Mouse (Mus musculus) neural tube, embryonic 11.5 days (tissue): ENCODE data around the gene Chdh. TPM values are rescaled to one million over a fixed set of nuclear protein-coding genes. Genes with fewer than 3 reads are reported as not detected.

ENCODE experiments used
- ATAC-seq: fragments of 200-750 bp; cut with Nextera tagmentation; 2 replicates; pipeline ENCODE4 v1.8.0; 2017; ENCODE audit warnings: moderate number of reproducible peaks, mild to moderate bottlenecking, moderate TSS enrichment, moderate library complexity; ENCODE audit not compliant: insufficient read depth, low FRiP score, low TSS enrichment
- DNase-seq: peaks from one replicate; pipeline ENCODE4 v3.0.0-alpha.2; 2015; ENCODE audit warnings: low spot score
- H3K27ac ChIP-seq: fragments of 300-500 bp; sonication (generic); 2 replicates; pipeline ENCODE4 v1.5.1; 2014; ENCODE audit warnings: low read depth, mild to moderate bottlenecking, low read length
- H3K27me3 ChIP-seq: fragments of 300-500 bp; sonication (generic); 2 replicates; pipeline ENCODE4 v1.6.1; 2014; ENCODE audit warnings: mild to moderate bottlenecking, low read length, mixed read lengths; ENCODE audit not compliant: control insufficient read depth, insufficient read depth
- H3K36me3 ChIP-seq: fragments of 300-500 bp; sonication (generic); 2 replicates; pipeline ENCODE4 v1.6.1; 2014; ENCODE audit warnings: mild to moderate bottlenecking, low read length, moderate library complexity, mixed read lengths; ENCODE audit not compliant: control insufficient read depth, insufficient read depth
- H3K4me1 ChIP-seq: fragments of 300-500 bp; sonication (generic); 2 replicates; pipeline ENCODE4 v1.6.1; 2014; ENCODE audit warnings: low read length, mixed read lengths; ENCODE audit not compliant: control insufficient read depth, insufficient read depth
- H3K4me2 ChIP-seq: fragments of 300-500 bp; sonication (generic); 2 replicates; pipeline ENCODE4 v1.6.1; 2014; ENCODE audit warnings: low read depth, mild to moderate bottlenecking, moderate library complexity
- H3K4me3 ChIP-seq: fragments of 300-500 bp; sonication (generic); 2 replicates; pipeline ENCODE4 v1.5.1; 2014; ENCODE audit warnings: low read depth, low read length
- H3K9ac ChIP-seq: fragments of 300-500 bp; sonication (generic); 2 replicates; pipeline ENCODE4 v1.6.1; 2014; ENCODE audit warnings: mild to moderate bottlenecking, low read length
- H3K9me3 ChIP-seq: fragments of 300-500 bp; sonication (generic); 2 replicates; pipeline ENCODE4 v1.6.1; 2016; ENCODE audit warnings: low read length; ENCODE audit not compliant: control insufficient read depth
- WGBS: fragments of 180-500 bp; shearing (Covaris S2); extraction: QIAGEN DNeasy Blood & Tissue Kit; methylation state at CpG from one replicate; pipeline ENCODE4 v1.1.7; 2014; 5-methylcytosine and 5-hydroxymethylcytosine counted together
- polyA plus RNA-seq: library from polyadenylated mRNA; unstranded; fragments of >200 nt; fragmentation: Nextera tagmentation; extraction: Ambion mirVana; gene quantifications from 2 replicates; pipeline ENCODE4 v1.2.1, GENCODE M21; 2014

Gene Chdh
- polyA plus RNA-seq, 1 experiment from 2014 or later = not detected

DNA sequence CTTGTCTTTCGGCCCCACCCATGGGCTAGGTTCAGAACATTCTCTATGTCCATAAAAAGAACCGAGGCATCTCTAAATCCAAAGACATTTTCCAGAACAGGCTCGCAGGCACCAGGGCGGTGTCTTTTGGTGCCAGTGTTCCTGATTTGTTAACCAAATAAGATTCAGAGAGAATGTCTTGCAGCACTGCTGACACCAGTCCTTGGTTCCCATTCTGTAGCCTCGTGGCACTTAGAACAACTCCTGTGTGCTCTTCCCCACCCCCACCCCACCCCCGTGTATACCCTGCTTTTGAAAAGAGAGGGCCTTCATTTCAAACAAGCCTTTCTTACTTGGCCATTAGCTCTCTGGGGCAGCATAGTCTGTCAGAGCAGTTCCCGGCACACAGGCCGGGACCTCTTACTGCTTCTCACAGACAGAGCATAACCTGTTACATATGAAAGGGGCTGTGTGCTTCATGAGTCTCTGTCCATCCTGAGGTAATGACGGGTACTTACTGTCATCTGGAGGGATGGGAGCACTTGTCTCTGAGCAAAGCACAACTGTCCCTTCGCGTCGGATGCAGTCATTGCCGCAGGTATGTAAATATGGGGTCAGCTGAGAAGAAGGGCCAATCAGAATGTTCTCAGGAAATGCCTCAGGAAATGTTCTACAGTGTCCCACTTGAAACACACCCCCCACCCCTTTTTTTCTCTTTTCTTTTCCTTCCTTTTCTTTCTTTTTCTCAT lies 9.9 kb upstream of the Chdh start:
- ATAC-seq (no peak), DNase-seq (no peak)
- H3K36me3 ChIP-seq = peaks cover 5% of the 10 kb centered on the region; the same call in 1 of the 2 replicates
- no peaks in the 10 kb centered on the region for H3K4me1 ChIP-seq
- H3K27me3 ChIP-seq = no peaks in the 10 kb centered on the region
- H3K9ac ChIP-seq = no peak overlapping the region
- H3K4me3 ChIP-seq = no peak overlapping the region
- no peak overlapping the region for H3K27ac ChIP-seq
- H3K4me2 ChIP-seq = no peak overlapping the region
- H3K9me3 ChIP-seq = no peaks in the 10 kb centered on the region
- WGBS = 81% methylated on average over 13 of the region's 13 CpGs

DNA sequence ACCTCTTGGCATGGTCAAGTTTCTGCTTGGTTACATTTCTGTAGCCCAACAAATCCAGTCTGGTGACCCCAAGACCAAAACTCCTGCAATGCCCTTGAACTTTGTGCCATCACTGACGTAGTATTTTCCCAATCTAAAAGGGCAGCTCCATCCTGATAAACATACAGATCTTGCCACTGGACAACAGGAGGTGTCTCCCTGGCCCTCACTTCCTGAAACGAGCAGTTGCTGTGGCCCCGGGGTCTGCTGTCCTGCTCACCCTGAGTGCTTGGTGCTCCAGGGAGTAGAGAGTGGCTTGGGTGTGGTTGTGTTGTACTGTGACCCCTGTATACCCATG lies 9.4 kb upstream of the Chdh start:
- H3K4me3 ChIP-seq = no peak overlapping the region
- H3K9me3 ChIP-seq = no peaks in the 10 kb centered on the region
- no peaks in the 10 kb centered on the region for H3K27me3 ChIP-seq
- no peak for DNase-seq
- H3K36me3 ChIP-seq = peaks cover 5% of the 10 kb centered on the region; the same call in 1 of the 2 replicates
- WGBS = 97% methylated on average over 3 of the region's 3 CpGs
- H3K4me1 ChIP-seq = no peaks in the 10 kb centered on the region
- no peak overlapping the region for H3K4me2 ChIP-seq
- no peak for ATAC-seq
- no peak overlapping the region for H3K27ac ChIP-seq
- no peak overlapping the region for H3K9ac ChIP-seq

DNA sequence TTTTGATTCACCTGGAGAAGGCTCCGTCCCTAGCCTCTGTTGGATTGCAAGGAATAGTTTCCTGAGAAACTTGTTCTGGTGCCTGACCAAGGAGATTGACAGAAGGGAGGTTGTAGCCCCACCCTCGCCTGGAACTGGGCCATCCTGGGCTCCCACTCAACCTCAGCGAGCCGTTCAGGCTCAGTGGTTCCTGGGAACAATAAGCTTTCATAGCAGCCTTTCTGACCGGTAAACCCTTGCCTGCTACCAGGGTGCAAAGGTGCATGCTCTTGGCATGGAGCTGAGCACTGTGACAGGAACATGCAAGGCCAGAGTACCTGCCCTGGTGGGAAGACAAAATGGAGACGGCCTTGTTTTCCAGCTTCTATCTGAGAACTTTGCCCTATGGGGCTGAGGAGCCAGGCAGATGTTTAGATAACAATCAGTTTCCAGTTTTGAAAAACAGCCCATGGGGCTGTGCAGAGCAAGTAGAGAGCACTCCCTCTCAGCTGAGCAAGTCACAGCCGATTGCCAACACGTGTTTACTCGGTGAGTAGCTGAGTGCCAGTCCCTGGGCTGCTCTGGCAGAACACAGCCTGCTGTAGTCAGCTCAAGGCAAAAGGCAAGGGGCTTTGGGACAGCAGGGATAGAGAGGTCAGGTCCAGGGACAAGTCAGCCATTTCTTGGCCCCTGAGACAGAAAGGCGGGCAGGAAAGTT lies 1.2 kb downstream of the Chdh start:
- ATAC-seq (no peak), DNase-seq (no peak)
- Histone ChIP-seq H3K9me3 (no peaks in the 10 kb centered on the region), H3K27ac (no peak overlapping the region), H3K9ac (no peak overlapping the region), H3K4me2 (no peak overlapping the region), H3K4me3 (no peak overlapping the region), H3K27me3 (peaks cover 10% of the 10 kb centered on the region; the same call in 1 of the 2 replicates), H3K4me1 (peaks cover 6% of the 10 kb centered on the region; the same call in 1 of the 2 replicates), H3K36me3 (no peaks in the 10 kb centered on the region)
- WGBS = 84% methylated on average over 10 of the region's 10 CpGs

DNA sequence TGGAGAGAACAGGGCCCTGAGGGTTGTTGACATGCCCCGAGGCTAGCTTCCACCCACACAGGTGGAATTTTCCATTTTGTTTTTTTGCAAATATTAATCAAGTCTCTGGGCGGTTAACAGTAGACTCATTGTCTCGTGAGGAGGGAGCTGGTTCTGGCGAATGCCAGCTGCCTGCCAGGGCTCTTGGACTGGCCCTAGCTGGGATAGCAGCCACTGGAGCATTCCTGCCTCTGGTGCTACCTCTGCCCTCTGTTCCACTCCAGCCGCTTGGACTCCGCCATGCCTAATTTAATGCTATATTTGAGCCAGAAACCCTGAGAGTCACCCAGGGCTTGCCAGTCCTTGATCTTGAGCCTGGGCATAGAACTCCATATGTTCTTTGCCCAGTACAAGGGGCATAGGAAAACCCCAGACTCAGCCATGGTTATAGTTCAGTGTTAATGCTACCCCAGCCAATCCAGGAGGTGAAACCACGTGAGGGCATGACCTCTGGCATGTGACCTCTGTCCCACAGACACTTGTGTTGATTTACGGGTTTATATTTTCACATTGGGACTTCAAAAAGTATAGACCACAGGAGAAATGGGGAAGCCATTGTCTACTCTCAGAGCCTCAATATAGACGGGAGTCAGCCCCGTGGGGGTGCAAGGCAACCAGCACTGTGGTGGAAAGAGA lies 3.2 kb downstream of the Chdh start:
- DNase-seq = no peak
- Histone ChIP-seq H3K36me3 (no peaks in the 10 kb centered on the region), H3K9me3 (no peaks in the 10 kb centered on the region), H3K27me3 (peaks cover 10% of the 10 kb centered on the region; the same call in 1 of the 2 replicates), H3K4me2 (no peak overlapping the region), H3K9ac (no peak overlapping the region), H3K4me3 (no peak overlapping the region), H3K27ac (no peak overlapping the region), H3K4me1 (peaks cover 6% of the 10 kb centered on the region; the same call in 1 of the 2 replicates)
- 82% methylated on average over 10 of the region's 10 CpGs for WGBS
- ATAC-seq = no peak

DNA sequence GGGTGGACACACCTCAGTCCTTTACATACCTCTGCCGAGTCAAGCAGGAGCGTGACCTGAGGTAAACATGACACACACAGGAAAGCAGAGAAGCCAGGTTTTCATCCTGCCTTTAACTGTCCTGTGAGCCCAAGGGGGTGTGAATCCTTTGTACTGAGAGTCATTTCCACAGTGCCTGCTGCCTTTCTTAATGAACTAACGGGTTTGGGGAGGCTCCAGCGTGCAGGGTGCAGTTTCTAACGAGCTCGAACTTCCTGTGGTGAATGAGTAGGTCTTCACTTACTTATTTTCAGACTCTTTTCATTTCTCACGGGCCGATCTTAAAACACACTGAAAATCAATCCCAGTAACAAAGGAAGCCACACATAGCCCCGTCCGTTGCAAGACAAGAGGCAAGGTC lies 5.7 kb downstream of the Chdh start:
- Histone ChIP-seq H3K27ac (no peak overlapping the region), H3K36me3 (no peaks in the 10 kb centered on the region), H3K27me3 (peaks cover 2% of the 10 kb centered on the region; the same call in 1 of the 2 replicates), H3K9ac (no peak overlapping the region), H3K4me1 (no peaks in the 10 kb centered on the region), H3K4me3 (no peak overlapping the region), H3K4me2 (no peak overlapping the region), H3K9me3 (no peaks in the 10 kb centered on the region)
- ATAC-seq (no peak), DNase-seq (no peak)
- WGBS = 63% methylated on average over 10 of the region's 10 CpGs

DNA sequence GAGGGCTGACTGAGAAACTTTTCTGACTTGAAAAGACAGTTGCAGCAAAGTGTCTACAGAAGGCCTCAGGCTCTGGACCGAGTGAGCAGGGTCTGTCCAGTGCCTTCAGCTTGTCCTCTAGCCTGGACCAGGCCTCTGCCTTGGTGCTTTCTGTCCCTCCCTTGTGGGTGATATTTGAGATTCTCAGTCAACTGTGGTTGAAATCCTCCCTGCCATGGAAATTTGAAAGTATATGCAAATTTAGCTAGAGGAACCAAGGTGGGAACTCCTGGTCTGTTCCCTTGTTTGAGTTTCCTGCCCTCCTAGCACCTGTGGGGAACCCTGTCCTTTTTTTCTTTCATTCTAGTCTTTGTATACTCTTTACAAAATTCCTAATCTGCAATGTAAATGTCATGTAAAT lies 6.2 kb downstream of the Chdh start:
- Histone ChIP-seq H3K9ac (no peak overlapping the region), H3K4me1 (no peaks in the 10 kb centered on the region), H3K36me3 (no peaks in the 10 kb centered on the region), H3K9me3 (no peaks in the 10 kb centered on the region), H3K27ac (no peak overlapping the region), H3K4me2 (no peak overlapping the region), H3K4me3 (no peak overlapping the region), H3K27me3 (no peaks in the 10 kb centered on the region)
- DNase-seq (no peak), ATAC-seq (no peak)
- 61% methylated on average over 1 of the region's 1 CpGs for WGBS

DNA sequence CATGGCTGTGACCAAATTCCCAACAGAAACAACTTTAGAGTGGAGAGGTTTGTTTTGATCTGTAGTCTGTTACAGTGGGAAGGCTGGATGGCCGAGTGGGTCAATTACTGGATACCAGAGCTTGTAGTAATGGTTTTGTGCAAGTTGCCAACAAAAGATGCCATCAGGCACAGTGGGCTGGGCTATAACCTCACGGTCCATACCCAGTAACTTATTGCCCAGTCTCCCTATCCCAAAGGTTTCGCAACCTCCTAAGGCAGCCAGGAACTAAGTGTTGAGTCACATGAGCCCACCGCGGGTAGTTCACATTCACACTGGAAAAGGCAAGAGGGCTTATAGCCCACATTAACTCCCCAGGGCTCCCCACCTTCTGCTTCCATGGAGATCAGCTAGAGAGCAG lies 7.8 kb downstream of the Chdh start:
- no peak for DNase-seq
- Histone ChIP-seq H3K36me3 (no peaks in the 10 kb centered on the region), H3K4me1 (no peaks in the 10 kb centered on the region), H3K27me3 (no peaks in the 10 kb centered on the region), H3K4me3 (no peak overlapping the region), H3K27ac (no peak overlapping the region), H3K9ac (no peak overlapping the region), H3K9me3 (no peaks in the 10 kb centered on the region), H3K4me2 (no peak overlapping the region)
- 93% methylated on average over 5 of the region's 5 CpGs for WGBS
- no peak for ATAC-seq

DNA sequence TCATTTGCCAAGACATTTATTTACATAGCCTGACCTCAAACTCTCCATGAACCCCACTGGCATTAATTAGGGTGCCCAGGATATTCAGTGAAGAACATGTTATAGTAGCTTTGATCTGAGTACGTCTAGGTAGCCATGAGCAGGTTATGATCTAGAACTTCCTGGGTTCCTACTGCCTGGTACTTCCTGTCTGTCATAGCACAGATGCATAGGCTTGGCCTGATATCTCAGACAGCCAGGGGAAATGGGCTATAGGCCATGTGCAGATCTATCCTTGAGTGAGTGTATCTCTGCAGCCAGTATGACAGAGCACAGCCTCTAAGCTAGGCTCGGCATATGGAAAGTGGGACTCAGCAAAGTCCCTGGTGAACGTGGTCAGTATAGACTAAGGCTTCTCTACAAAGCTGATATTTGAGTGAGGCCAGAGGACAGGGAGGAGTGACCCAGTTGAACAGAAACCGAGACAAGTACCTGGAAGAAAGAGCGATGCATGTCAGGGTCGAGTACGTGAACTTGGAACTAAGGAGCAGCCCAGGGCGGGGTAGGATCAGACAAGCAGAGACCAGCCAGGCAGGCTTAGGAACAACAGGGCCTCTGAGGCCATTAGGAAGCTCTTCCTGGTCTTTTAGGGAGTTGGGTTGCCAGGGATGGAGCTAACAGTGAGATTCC lies 9.1 kb downstream of the Chdh start:
- H3K4me3 ChIP-seq = no peak overlapping the region
- H3K9ac ChIP-seq = no peak overlapping the region
- no peaks in the 10 kb centered on the region for H3K9me3 ChIP-seq
- no peaks in the 10 kb centered on the region for H3K4me1 ChIP-seq
- H3K27ac ChIP-seq = no peak overlapping the region
- no peak for ATAC-seq
- no peaks in the 10 kb centered on the region for H3K27me3 ChIP-seq
- H3K36me3 ChIP-seq = no peaks in the 10 kb centered on the region
- 91% methylated on average over 8 of the region's 8 CpGs for WGBS
- no peak for DNase-seq
- no peak overlapping the region for H3K4me2 ChIP-seq
